Mouse (Mus musculus): ENCODE measurements around the gene Stab2. TPM values are rescaled to one million over a fixed set of nuclear protein-coding genes. Genes with fewer than 3 reads are reported as not detected.

The Stab2 gene
- polyA plus RNA-seq, 1 experiment from 2014 or later: 0.18 TPM

DNA sequence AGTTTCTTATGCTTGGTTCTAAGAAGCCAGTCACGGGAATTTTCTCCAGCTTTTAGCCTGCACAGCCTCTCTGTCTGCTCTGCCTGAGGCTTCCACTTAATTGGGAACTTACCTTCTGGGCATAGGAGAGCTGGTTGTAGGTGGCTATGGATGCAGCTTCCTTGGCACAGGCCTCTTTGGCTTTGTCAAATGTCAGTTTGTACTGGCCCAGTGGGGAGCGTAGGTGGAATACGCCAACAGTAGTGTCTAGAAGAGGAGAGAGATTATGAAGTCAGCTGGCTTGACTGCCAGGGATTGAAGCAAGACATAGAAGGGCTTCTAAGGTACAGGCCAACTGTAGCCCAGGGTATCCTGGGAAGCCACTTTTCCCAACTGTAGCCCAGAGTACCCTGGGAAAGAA, 154.4 kb downstream of the Stab2 start:
- 79% methylated on average over 3 of the region's 3 CpGs for WGBS
- peaks cover 55% of the 10 kb centered on the region for H3K27me3 ChIP-seq
- H3K4me2 ChIP-seq: no peak overlapping the region
- H3K36me3 ChIP-seq: no peaks in the 10 kb centered on the region
- ATAC-seq (ENCODE audit: insufficient number of reproducible peaks, insufficient read depth, low FRiP score, low TSS enrichment, low read depth): no peak
- no peaks in the 10 kb centered on the region for H3K4me1 ChIP-seq (replicated peaks)
- H3K9ac ChIP-seq (replicated peaks): no peak overlapping the region
- no peaks in the 10 kb centered on the region for H3K9me3 ChIP-seq
- H3K27ac ChIP-seq: no peak overlapping the region
- H3K4me3 ChIP-seq (replicated peaks): no peak overlapping the region

DNA sequence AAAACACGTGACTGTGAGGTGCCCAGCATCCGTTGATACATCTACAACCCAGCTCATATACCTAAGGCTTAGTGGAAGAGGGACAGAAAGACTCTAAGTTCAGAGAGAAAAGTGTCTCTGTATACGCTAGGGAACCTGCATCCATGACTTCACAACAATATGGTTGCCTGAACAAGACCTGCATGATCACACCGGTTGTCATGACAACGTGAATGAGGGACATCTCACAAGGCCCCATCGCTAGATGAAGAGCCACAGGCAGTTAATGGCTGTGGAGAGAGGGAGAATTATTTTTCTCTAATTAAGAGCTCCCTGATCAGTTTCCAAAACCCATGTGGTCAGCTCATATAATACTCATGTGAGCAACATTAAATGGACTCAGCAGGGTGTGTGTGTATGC, 155.7 kb downstream of the Stab2 start:
- H3K4me3 ChIP-seq (replicated peaks): no peak overlapping the region
- no peak overlapping the region for H3K9ac ChIP-seq (replicated peaks)
- H3K4me1 ChIP-seq (replicated peaks): no peaks in the 10 kb centered on the region
- no peak overlapping the region for H3K27ac ChIP-seq
- WGBS: 89% methylated on average over 6 of the region's 6 CpGs
- peaks cover 61% of the 10 kb centered on the region for H3K27me3 ChIP-seq
- no peak for ATAC-seq (ENCODE audit: insufficient number of reproducible peaks, insufficient read depth, low FRiP score, low TSS enrichment, low read depth)
- no peaks in the 10 kb centered on the region for H3K36me3 ChIP-seq
- no peak overlapping the region for H3K4me2 ChIP-seq
- no peaks in the 10 kb centered on the region for H3K9me3 ChIP-seq

DNA sequence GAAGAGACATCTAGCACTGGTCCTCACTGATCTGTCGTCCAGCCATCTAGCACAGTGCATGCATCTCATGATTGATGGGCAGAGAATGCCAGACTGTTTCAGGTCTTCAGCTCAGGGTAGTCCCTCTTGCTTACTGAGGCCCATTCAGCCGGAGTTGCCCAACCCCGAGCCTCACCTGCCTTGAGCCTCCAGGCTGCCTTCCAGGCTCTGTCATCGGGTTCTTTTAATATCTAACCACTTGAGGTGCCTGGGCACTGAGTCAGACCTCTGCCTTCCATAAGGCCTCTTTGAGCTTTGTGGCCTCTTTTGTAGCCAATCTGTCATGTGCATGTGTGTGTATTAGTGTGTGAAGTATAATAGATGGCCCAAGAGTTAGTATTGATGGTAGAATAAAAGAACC, 158.3 kb downstream of the Stab2 start:
- no peak for ATAC-seq (ENCODE audit: insufficient number of reproducible peaks, insufficient read depth, low FRiP score, low TSS enrichment, low read depth)
- 86% methylated on average over 4 of the region's 4 CpGs for WGBS
- Histone ChIP-seq H3K4me2 (no peak overlapping the region), H3K9ac (replicated peaks) (no peak overlapping the region), H3K9me3 (no peaks in the 10 kb centered on the region), H3K4me3 (replicated peaks) (no peak overlapping the region), H3K4me1 (replicated peaks) (no peaks in the 10 kb centered on the region), H3K27ac (no peak overlapping the region), H3K36me3 (no peaks in the 10 kb centered on the region), H3K27me3 (peaks cover 50% of the 10 kb centered on the region)

DNA sequence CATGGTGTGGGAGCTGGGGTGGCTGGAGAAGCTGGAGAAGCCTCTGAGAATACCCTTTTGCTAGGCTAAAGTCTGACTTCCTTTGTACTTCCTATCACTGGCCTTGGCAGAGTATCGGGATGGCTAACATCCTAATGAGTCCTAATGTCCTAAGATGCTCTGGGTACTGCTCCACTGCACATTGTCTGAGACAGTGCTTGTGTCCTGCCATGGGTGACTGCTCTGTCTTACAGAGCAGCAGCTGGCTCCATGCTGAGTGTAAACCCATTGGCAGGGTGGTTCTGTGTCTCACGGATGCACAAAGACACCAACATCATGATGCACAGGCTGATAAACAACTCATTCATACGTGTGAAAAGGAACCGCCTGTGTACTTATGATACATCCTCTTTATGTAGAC, 158.7 kb downstream of the Stab2 start:
- ATAC-seq (ENCODE audit: insufficient number of reproducible peaks, insufficient read depth, low FRiP score, low TSS enrichment, low read depth): no peak
- H3K27me3 ChIP-seq: peaks cover 54% of the 10 kb centered on the region
- no peaks in the 10 kb centered on the region for H3K4me1 ChIP-seq (replicated peaks)
- no peak overlapping the region for H3K9ac ChIP-seq (replicated peaks)
- H3K4me2 ChIP-seq: no peak overlapping the region
- 92% methylated on average over 4 of the region's 4 CpGs for WGBS
- H3K4me3 ChIP-seq (replicated peaks): no peak overlapping the region
- H3K36me3 ChIP-seq: no peaks in the 10 kb centered on the region
- no peaks in the 10 kb centered on the region for H3K9me3 ChIP-seq
- no peak overlapping the region for H3K27ac ChIP-seq

DNA sequence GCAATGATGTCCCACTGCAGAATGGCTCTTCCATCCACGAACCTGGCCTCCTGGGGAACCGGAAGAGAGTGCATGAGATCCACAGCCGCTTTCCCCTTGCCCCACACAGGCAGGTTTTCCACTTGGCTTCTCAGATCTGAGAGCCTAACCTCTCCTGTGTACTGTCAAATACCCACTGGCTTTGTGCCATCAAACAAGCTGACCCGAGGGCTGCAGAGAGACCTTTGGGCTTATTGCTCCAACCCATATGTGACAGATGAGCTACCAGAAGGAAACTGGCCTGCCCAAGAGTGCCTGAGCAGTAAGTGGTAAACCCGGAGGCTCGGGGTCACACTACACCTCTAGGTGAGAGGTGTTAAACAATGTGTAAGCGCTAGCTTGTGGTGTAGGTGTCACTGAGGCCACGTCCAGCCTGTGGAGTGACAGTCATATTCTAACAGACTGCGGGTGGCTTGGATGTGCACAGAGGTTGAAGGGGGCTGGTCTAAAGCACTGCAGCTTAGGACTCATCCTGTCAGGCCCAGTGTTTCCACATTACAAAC, 160.8 kb downstream of the Stab2 start:
- Histone ChIP-seq H3K36me3 (no peaks in the 10 kb centered on the region), H3K27me3 (peaks cover 55% of the 10 kb centered on the region), H3K4me1 (replicated peaks) (0 out of 2 replicates have a peak, but pooled peaks cover 5% of the 10 kb centered on the region), H3K4me3 (replicated peaks) (no peak overlapping the region), H3K4me2 (no peak overlapping the region), H3K9ac (replicated peaks) (no peak overlapping the region), H3K9me3 (no peaks in the 10 kb centered on the region), H3K27ac (no peak overlapping the region)
- no peak for ATAC-seq (ENCODE audit: insufficient number of reproducible peaks, insufficient read depth, low FRiP score, low TSS enrichment, low read depth)
- WGBS: 68% methylated on average over 9 of the region's 9 CpGs

DNA sequence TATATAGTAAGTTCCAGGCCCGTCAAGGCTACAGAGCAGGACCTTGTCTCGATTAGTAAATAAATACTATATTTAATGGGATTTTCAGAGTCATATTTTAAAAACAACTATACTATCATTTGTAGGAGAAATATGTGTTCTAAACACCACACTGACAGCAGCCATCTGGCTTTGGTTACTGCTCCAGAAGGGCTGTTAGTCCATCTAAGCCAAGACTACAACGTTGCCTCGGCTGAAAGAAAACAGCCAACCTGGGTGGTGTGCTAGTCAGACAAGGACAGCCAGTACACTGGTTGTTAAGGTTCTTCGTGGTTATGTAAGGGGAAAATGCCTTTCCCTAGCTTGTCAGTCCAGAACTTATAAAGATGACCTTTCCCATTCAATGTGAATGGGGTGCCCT, 165.2 kb downstream of the Stab2 start:
- ATAC-seq (ENCODE audit: insufficient number of reproducible peaks, insufficient read depth, low FRiP score, low TSS enrichment, low read depth): no peak
- Histone ChIP-seq H3K4me2 (no peak overlapping the region), H3K36me3 (no peaks in the 10 kb centered on the region), H3K9me3 (no peaks in the 10 kb centered on the region), H3K9ac (replicated peaks) (no peak overlapping the region), H3K27ac (no peak overlapping the region), H3K27me3 (peaks cover 46% of the 10 kb centered on the region), H3K4me1 (replicated peaks) (0 out of 2 replicates have a peak, but pooled peaks cover 5% of the 10 kb centered on the region), H3K4me3 (replicated peaks) (no peak overlapping the region)
- WGBS: 46% methylated on average over 5 of the region's 5 CpGs

DNA sequence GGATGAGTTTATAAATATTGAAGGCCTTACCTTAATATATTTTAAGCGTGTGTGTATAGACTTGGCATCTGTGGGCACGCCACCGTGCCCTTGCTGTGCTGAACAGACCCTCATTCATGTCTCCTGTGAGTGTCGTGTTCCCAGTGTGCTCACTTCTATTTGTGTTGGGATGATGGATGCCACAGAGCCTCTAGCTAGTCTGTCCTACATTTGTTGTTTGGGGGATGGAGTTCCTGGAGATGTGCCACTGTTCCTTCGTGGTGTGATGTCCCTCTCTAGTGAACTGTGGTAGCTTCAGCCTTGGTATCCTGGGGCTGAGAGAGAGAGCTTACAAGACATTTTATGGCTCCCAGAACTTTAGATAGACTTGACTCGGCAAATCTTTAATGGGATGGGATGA, 169.0 kb downstream of the Stab2 start:
- Histone ChIP-seq H3K9me3 (no peaks in the 10 kb centered on the region), H3K36me3 (no peaks in the 10 kb centered on the region), H3K4me1 (replicated peaks) (peaks cover 14% of the 10 kb centered on the region), H3K4me2 (no peak overlapping the region), H3K27ac (no peak overlapping the region), H3K9ac (replicated peaks) (no peak overlapping the region), H3K4me3 (replicated peaks) (no peak overlapping the region), H3K27me3 (peaks cover 51% of the 10 kb centered on the region)
- no peak for ATAC-seq (ENCODE audit: insufficient number of reproducible peaks, insufficient read depth, low FRiP score, low TSS enrichment, low read depth)
- 93% methylated on average over 6 of the region's 6 CpGs for WGBS

DNA sequence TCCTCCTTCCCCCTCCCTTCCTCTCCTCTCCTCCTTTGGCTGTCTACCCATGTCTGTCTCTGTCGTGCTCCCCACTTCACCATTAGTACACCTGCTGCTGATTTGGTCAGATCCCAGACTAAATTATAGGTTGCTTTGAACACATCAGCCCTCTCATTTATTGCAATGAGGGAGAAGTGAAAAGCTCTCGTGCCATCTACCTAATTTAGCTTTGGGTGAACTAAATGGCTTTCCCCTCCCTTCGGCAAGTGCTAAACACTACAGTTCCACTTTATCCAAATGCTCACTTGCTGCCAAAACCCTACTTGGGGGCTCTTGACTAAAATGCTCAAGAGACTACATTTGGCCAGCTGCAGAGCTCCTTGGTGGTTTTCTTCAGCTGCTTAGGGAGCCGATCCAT, 171.0 kb downstream of the Stab2 start:
- Histone ChIP-seq H3K4me1 (replicated peaks) (peaks cover 9% of the 10 kb centered on the region), H3K4me3 (replicated peaks) (no peak overlapping the region), H3K9me3 (no peaks in the 10 kb centered on the region), H3K27me3 (peaks cover 55% of the 10 kb centered on the region), H3K27ac (no peak overlapping the region), H3K36me3 (no peaks in the 10 kb centered on the region), H3K4me2 (no peak overlapping the region), H3K9ac (replicated peaks) (no peak overlapping the region)
- WGBS: 66% methylated on average over 4 of the region's 4 CpGs
- ATAC-seq (ENCODE audit: insufficient number of reproducible peaks, insufficient read depth, low FRiP score, low TSS enrichment, low read depth): no peak

DNA sequence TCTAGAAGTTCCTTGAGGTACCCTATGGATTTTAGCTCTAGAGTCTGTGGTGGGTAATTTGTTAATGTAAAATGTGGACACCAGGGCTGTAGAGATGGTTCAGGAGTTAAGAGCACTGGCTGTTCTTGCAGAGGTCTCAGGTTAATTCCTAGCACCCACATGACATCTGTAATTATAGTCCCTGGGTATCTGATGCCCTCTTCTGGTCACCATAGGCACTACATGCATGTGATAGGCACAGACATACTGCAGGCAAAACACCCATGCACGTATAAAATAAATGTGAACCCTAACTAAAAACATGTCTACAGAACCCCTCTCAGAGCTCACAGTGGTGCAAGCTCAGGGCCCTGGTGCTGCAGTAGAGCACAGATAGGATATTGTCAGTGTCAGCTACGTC, 178.3 kb downstream of the Stab2 start:
- Histone ChIP-seq H3K4me1 (replicated peaks) (peaks cover 20% of the 10 kb centered on the region), H3K27me3 (peaks cover 21% of the 10 kb centered on the region; the same call in 1 of the 2 replicates), H3K4me2 (no peak overlapping the region), H3K9ac (replicated peaks) (no peak overlapping the region), H3K9me3 (no peaks in the 10 kb centered on the region; the same call in 1 of the 2 replicates), H3K36me3 (peaks cover 7% of the 10 kb centered on the region; the same call in 1 of the 2 replicates), H3K4me3 (replicated peaks) (no peak overlapping the region), H3K27ac (no peak overlapping the region)
- no peak for ATAC-seq (ENCODE audit: insufficient number of reproducible peaks, insufficient read depth, low FRiP score, low TSS enrichment, low read depth)
- WGBS: 98% methylated on average over 2 of the region's 2 CpGs

DNA sequence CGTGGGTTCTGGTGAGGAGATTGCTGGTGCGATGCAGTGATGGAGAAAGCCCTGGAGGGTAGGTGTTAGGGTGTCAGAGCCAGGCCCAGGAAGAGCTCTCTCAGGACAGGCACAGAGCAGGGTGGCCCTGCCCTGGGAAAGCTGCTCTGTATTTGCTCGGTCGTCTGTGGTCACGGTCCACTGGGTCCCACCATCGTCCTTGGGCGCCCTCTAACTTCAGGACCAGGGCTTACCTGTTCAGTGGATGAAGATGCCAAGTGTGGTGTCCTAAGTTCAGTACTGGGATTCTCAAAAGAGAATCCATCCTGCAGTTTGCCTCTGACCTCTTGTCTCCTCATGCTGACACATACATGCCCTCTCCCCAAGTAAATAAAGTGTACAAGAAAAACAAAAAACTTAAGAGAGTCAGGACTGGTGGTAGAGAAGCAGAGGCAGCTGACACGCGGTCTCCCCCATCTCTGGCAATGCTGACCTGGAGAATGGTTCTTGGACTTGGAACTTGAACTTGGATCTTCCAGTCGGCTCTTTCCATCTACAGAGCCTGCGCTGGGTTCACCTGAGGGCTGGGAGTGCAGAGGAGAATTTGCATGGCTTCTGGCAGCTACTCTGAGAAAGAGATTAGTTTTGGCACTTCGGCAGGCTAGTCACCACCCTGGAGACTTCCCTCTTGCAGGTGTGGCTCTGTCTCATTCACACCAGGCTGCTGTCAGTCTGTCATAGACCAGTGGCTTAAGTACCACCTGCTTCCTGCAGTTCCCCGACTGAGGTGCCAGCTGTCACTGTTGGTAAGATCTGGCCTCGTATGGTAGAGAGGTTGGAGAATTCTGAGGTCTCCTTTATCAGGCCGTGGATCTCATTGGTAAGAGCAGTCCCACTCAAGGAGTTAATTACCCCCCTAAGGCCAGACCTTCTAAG, 179.3 kb downstream of the Stab2 start:
- peaks cover 7% of the 10 kb centered on the region; the same call in 1 of the 2 replicates for H3K36me3 ChIP-seq
- no peak overlapping the region for H3K4me3 ChIP-seq (replicated peaks)
- 85% methylated on average over 15 of the region's 15 CpGs for WGBS
- H3K4me2 ChIP-seq: no peak overlapping the region
- no peak for ATAC-seq (ENCODE audit: insufficient number of reproducible peaks, insufficient read depth, low FRiP score, low TSS enrichment, low read depth)
- peaks cover 15% of the 10 kb centered on the region; the same call in 1 of the 2 replicates for H3K27me3 ChIP-seq
- H3K27ac ChIP-seq: no peak overlapping the region
- no peaks in the 10 kb centered on the region; the same call in 1 of the 2 replicates for H3K9me3 ChIP-seq
- H3K9ac ChIP-seq (replicated peaks): no peak overlapping the region
- H3K4me1 ChIP-seq (replicated peaks): peaks cover 15% of the 10 kb centered on the region

DNA sequence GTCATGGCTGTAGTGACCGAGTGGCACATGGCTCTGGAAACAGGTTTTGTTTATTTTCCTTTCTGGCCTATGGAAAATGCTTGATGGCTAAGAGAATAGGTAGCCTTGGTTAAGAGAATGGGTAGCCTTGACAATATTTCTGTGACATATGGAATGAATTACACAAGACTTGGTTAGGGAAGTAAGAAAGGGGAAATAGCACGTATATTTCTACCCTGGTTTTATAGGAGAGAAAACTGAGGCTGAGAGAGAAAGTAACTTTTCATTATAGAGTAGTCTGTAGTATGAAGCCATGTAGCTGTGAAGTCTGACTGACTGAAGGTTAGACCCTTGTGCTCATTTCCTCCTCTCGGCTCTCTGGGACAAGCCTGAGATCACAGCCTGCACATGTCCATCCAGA, 180.9 kb downstream of the Stab2 start:
- H3K9ac ChIP-seq (replicated peaks): no peak overlapping the region
- H3K27ac ChIP-seq: no peak overlapping the region
- no peak overlapping the region for H3K4me2 ChIP-seq
- peaks cover 7% of the 10 kb centered on the region; the same call in 1 of the 2 replicates for H3K27me3 ChIP-seq
- peaks cover 15% of the 10 kb centered on the region for H3K4me1 ChIP-seq (replicated peaks)
- WGBS: 56% methylated on average over 3 of the region's 3 CpGs
- no peak for ATAC-seq (ENCODE audit: insufficient number of reproducible peaks, insufficient read depth, low FRiP score, low TSS enrichment, low read depth)
- H3K9me3 ChIP-seq: no peaks in the 10 kb centered on the region; the same call in 1 of the 2 replicates
- H3K4me3 ChIP-seq (replicated peaks): no peak overlapping the region
- peaks cover 7% of the 10 kb centered on the region; the same call in 1 of the 2 replicates for H3K36me3 ChIP-seq
